Mouse (Mus musculus): ENCODE results near the gene Sugp1.

DNA sequence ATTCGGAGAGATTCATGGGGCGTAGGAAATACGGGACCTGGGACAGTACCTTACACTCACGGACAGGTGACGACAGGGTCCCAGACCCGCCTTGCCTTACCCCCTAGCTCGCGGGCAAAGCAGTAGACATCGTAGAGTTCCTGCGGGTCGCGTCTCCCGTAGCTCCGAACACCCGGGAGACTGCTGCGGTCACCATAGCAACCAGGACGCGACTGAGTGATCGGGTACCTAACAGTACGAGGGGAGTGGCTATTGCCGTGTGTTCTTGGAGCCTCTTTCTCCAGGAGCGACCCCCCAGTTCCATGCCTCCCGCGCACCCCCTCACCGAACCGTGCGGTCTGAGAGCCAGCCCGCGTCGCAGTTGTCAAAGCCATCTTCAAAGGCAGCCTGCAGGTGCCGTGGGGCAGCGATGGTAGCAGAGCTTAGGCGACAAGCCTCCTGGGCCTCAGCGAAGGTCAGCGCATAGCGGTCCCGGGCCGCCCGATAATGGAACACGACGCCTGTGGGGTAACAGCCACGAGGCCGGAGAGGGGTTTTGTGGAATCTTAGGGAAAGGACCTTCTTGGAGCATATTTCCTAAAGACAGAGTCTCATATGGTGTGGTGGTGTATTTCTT is 69.9 kb downstream of the Sugp1 start:
- no peak for TF ChIP-seq CTCF (IDR thresholded peaks at IDR 0.05)
- TF ChIP-seq POLR2A (IDR thresholded peaks at IDR 0.05; ENCODE audit: insufficient read depth, low read depth, low read length): no peak

All from heart, adult 2 months (tissue).